Mouse (Mus musculus) CH12.LX (cell line): ENCODE results near the gene Usp35. TPM values are rescaled to one million over a fixed set of nuclear protein-coding genes. Genes with fewer than 3 reads are reported as not detected.

ENCODE experiments used
- DNase-seq: peaks from one replicate; pipeline ENCODE4 v3.0.0-alpha.2; 2013; ENCODE audit errors: extremely low read depth
- H3K27ac ChIP-seq: 2 replicates; pipeline ENCODE4 v1.5.1; 2012; ENCODE audit warnings: low read depth, mild to moderate bottlenecking, control low read depth, moderate library complexity; ENCODE audit not compliant: insufficient read depth
- H3K27me3 ChIP-seq: replicated peaks from 2 replicates; pipeline ENCODE3; 2012; ENCODE audit warnings: inconsistent platforms
- H3K36me3 ChIP-seq, 2 experiments: replicated peaks in 1 of 2; 2 replicates each; pipeline versions ENCODE3 to v1.6.1; 2012; ENCODE audit warnings: inconsistent platforms in 1 of 2, low read length in 1 of 2, mild to moderate bottlenecking in 1 of 2, mixed read lengths in 1 of 2, moderate library complexity in 1 of 2; ENCODE audit not compliant: control insufficient read depth in 1 of 2, insufficient read depth in 1 of 2
- H3K4me1 ChIP-seq, 2 experiments: 2 replicates each; pipeline ENCODE4 v1.6.1; 2012; ENCODE audit warnings: inconsistent platforms in 1 of 2, moderate library complexity in 1 of 2; ENCODE audit not compliant: insufficient read depth in 2 of 2, control insufficient read depth in 1 of 2
- H3K4me2 ChIP-seq: 2 replicates; pipeline ENCODE4 v1.6.1; 2012; ENCODE audit warnings: low read depth, mild to moderate bottlenecking, control low read depth; ENCODE audit not compliant: poor library complexity, insufficient read depth, severe bottlenecking
- H3K4me3 ChIP-seq, 3 experiments: fragments of 150-350 bp in 1 of 3; sonication (generic) in 1 of 3; replicated peaks in 1 of 3; 2 replicates each; pipeline versions ENCODE3 to v1.5.1; 2011 to 2012; ENCODE audit warnings: low read depth in 2 of 3, low read length in 2 of 3, mild to moderate bottlenecking in 2 of 3, moderate library complexity in 2 of 3, control low read depth in 1 of 3, improper control_type of control experiment in 1 of 3, inconsistent platforms in 1 of 3, mixed read lengths in 1 of 3; ENCODE audit not compliant: poor library complexity in 1 of 3
- H3K79me2 ChIP-seq: replicated peaks from 2 replicates; pipeline ENCODE4 v1.6.1; 2012; ENCODE audit warnings: mild to moderate bottlenecking, moderate library complexity; ENCODE audit not compliant: control insufficient read depth, poor library complexity, insufficient read depth, severe bottlenecking; ENCODE audit errors: extremely low read depth
- H3K9ac ChIP-seq: 2 replicates; pipeline ENCODE4 v1.6.1; 2012; ENCODE audit warnings: low read depth, mild to moderate bottlenecking, control low read depth, moderate library complexity; ENCODE audit not compliant: insufficient read depth
- H3K9me3 ChIP-seq: replicated peaks from 2 replicates; pipeline ENCODE3; 2012; ENCODE audit warnings: low read length, inconsistent platforms, mixed read lengths
- CHD2 ChIP-seq: IDR thresholded peaks from 2 replicates; pipeline ENCODE4 v1.6.1; 2011; ENCODE audit warnings: low read length, improper control_type of control experiment
- EP300 ChIP-seq: IDR thresholded peaks from 2 replicates; pipeline ENCODE4 v1.6.1; 2011; ENCODE audit warnings: low read length, improper control_type of control experiment
- HCFC1 ChIP-seq: IDR thresholded peaks from 2 replicates; pipeline ENCODE4 v1.6.1; 2012; ENCODE audit warnings: low read depth, mild to moderate bottlenecking, inconsistent platforms, low read length, improper control_type of control experiment
- NRF1 ChIP-seq: IDR thresholded peaks from 2 replicates; pipeline ENCODE4 v1.6.1; 2014; ENCODE audit warnings: low read depth, mild to moderate bottlenecking, inconsistent platforms, low read length, improper control_type of control experiment, moderate library complexity
- POLR2A ChIP-seq: IDR thresholded peaks from 2 replicates; pipeline ENCODE4 v1.6.1; 2011; ENCODE audit warnings: low read depth, mild to moderate bottlenecking, improper control_type of control experiment, low read length
- TBP ChIP-seq: conservative IDR thresholded peaks from 2 replicates; pipeline ENCODE4 v1.6.1; 2011; ENCODE audit warnings: low read depth, low read length, improper control_type of control experiment
- ZKSCAN1 ChIP-seq: IDR thresholded peaks from 2 replicates; pipeline ENCODE4 v1.6.1; 2012; ENCODE audit warnings: low read depth, inconsistent platforms, low read length, improper control_type of control experiment, borderline replicate concordance
- dilution Hi-C: fragments of 300-500 bp; cut with MboI; formaldehyde crosslinking; loops from 2 replicates; pipeline ENCODE4 v1.14.3; 2020; ENCODE audit warnings: low sequenced_read_pairs; ENCODE audit not compliant: extremely low pct_unique_long_range_greater_than_20kb, extremely low pct_ligation_motif_present
- in situ Hi-C: fragments of 300-500 bp; cut with MboI; formaldehyde crosslinking; loops from 3 replicates; pipeline ENCODE4 v1.14.3; 2019; ENCODE audit warnings: low sequenced_read_pairs, low pct_ligation_motif_present, low pct_unique_long_range_greater_than_20kb, mixed read lengths
- polyA plus RNA-seq: library from polyadenylated mRNA; unstranded; fragments of >175 nt; gene quantifications from 2 replicates; pipeline ENCODE4 v1.2.1, GENCODE M21; 2012; ENCODE audit warnings: low read depth; ENCODE audit not compliant: insufficient read length
- total RNA-seq, 2 experiments: library from RNA; depleted of rRNA; stranded (reverse); fragments of 300-350 nt in 1 of 2; fragments of >200 nt in 1 of 2; gene quantifications; 2 replicates each; pipeline ENCODE4 v1.2.3; 2012 to 2014

The Usp35 gene
- total and polyA plus RNA-seq, 3 experiments, result 1.2 to 1.8 (median 1.3) TPM

GRCm38 (mm10) chr7:97312196-97312595, 19.6 kb downstream of the Usp35 start:
- Histone ChIP-seq H3K79me2 (no peaks in the 10 kb centered on the region), H3K27ac (no peak overlapping the region), H3K9me3 (no peaks in the 10 kb centered on the region), H3K36me3 (peaks cover 0 to 25% of the 10 kb centered on the region in 2 experiments), H3K4me1 (no peaks in the 10 kb centered on the region), H3K9ac (no peak overlapping the region), H3K4me3 (no peak overlapping the region), H3K27me3 (no peaks in the 10 kb centered on the region), H3K4me2 (no peak overlapping the region)
- no peak for DNase-seq
- dilution Hi-C loops, result no loop called here
- in situ Hi-C loops, result no loop called here
- no peak for TF ChIP-seq ZKSCAN1

GRCm38 (mm10) chr7:97311620-97312019, 20.2 kb downstream of the Usp35 start:
- Histone ChIP-seq H3K9me3 (no peaks in the 10 kb centered on the region), H3K4me3 (no peak overlapping the region), H3K9ac (no peak overlapping the region), H3K4me1 (no peaks in the 10 kb centered on the region), H3K4me2 (no peak overlapping the region), H3K27ac (no peak overlapping the region), H3K79me2 (no peaks in the 10 kb centered on the region), H3K36me3 (peaks cover 0 to 25% of the 10 kb centered on the region in 2 experiments), H3K27me3 (no peaks in the 10 kb centered on the region)
- no peak for DNase-seq
- dilution Hi-C loops (no loop called here), in situ Hi-C loops (no loop called here)
- TF ChIP-seq POLR2A (no peak), HCFC1 (no peak), TBP (no peak), CHD2 (no peak)

GRCm38 (mm10) chr7:97310341-97310635, 21.5 kb downstream of the Usp35 start:
- DNase-seq, result no peak
- Histone ChIP-seq H3K4me1 (no peaks in the 10 kb centered on the region), H3K9ac (no peak overlapping the region), H3K36me3 (peaks cover 0 to 25% of the 10 kb centered on the region in 2 experiments), H3K27me3 (no peaks in the 10 kb centered on the region), H3K4me3 (no peak overlapping the region), H3K27ac (no peak overlapping the region), H3K9me3 (no peaks in the 10 kb centered on the region), H3K79me2 (no peaks in the 10 kb centered on the region), H3K4me2 (no peak overlapping the region)
- dilution Hi-C loops, result no loop called here
- in situ Hi-C loops, result no loop called here
- TF ChIP-seq EP300, result no peak
- TF ChIP-seq TBP, result no peak
- no peak for TF ChIP-seq NRF1
